Mouse (Mus musculus): ENCODE data around the gene Syt1.

The Syt1 gene

DNA sequence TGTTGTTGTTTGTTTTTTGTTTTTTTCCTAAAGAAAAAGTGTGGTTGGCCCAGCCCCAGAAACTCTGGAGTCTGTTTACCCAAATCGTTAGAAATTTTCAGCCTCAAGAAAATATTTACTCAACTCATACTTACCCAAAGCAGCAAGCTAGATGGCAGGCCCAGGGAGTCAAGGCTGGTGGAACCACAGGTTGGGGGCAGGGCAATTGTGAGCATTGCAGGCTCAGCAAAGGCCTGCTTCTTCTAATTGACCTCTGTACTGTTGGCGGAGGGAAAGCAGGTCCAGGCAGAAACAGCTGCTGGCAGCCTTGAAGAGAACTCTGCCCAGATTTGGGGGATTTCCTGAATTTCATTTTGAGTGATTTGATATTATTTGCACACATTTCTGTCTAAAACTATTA lies 557.2 kb downstream of the Syt1 start:
- intact Hi-C loops (cut with DNase I), result no loop called here

DNA sequence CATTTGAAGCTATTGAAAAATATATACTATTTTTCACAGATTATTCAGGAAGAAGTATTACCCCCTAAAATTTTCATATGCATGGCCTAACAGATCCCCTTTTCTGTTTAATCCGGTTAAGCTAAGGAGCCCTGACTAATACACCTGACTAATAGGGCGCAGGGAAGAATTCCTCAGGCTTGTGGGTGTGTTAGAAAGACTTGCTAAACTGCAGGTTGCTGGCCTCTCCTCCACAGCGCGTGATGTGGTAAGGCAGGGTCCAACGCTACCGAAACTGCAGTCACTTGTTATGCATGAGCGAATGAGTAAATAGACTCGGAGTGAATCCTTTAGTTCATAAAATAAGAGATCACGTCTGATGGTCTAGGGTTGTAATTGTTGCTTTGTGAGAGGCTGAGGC lies 558.4 kb downstream of the Syt1 start:
- intact Hi-C loops (cut with DNase I), result no loop called here

DNA sequence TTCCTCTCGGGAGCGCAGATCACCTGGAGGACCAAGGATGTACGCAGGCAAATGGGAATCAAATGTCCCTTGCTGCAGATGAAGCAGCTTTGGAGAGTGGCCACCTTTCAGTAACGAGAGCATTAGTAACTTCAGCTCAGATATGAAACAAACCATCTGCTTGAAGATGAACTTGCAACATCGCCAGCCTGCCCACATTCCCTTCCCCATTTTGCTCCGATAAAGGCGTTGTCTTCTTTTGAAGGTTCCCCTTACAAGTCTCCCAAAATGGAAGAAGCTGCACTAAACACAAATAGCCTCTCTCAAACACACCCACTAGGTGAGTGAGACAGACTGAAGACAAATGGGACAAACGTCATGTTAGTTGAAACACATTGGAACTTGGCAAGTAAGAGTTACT lies 559.3 kb downstream of the Syt1 start:
- intact Hi-C loops (cut with DNase I), result no loop called here

DNA sequence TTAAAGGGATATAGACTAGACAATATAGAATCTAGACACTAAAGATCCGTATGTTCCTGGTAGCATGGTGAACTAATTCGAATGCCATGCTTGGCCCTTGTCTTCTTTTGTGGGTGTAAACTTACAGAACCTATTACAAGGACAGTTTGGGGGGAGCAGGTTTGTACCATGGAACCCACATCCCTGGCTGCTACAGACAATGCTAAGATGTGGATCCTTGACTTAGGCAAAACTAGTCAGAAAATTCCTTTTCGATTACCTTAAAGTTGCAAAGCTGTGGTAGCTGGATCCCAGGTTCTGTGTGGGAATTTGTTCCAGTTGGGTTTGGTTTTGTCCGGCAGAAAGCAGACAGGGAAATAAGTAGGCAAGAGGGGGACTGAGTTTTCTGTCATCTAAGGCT lies 560.4 kb downstream of the Syt1 start:
- intact Hi-C loops (cut with DNase I), result no loop called here

DNA sequence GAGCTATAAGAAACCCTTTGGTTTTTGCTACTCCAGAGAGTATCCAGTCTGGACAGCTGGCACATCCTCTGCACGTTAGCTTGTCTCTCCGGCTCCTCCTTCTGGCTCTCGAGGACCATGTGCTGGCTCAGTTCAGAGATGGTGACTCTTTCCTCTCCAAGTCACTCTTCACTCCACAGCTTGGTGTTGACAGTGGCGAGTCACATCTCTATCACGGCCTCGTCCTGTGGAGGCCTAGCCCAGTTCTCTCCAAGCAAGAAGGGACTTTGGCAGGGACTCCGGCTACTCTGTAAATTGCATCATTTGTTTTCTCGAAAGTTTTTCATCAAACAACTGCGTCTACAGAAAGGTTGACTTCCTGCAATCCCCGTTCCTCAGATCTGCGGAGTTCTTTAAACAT lies 562.4 kb downstream of the Syt1 start:
- intact Hi-C loops (cut with DNase I), result loop anchor here (10.0 kb wide), 1 partner anchor 114 kb away; the partner anchor contains the start of gene Pawr
